Mouse (Mus musculus) liver, embryonic 16.5 days (tissue): ENCODE data around the gene Igf1r. TPM values are rescaled to one million over a fixed set of nuclear protein-coding genes. Genes with fewer than 3 reads are reported as not detected.
A peak's percentile ranks its signal among the peaks of the same experiment; 100 is the strongest.

Source experiments
- ATAC-seq: fragments of 200-750 bp; cut with Nextera tagmentation; 2 replicates; pipeline ENCODE4 v1.8.0; 2017; ENCODE audit warnings: low read depth, mild to moderate bottlenecking, moderate number of reproducible peaks, moderate library complexity
- H3K27ac ChIP-seq: fragments of 300-500 bp; sonication (generic); 2 replicates; pipeline ENCODE4 v1.5.1; 2014; ENCODE audit warnings: mild to moderate bottlenecking, low read length
- H3K27me3 ChIP-seq: fragments of 300-500 bp; sonication (generic); 2 replicates; pipeline ENCODE4 v1.6.1; 2014; ENCODE audit warnings: low read depth, low read length, mixed read lengths; ENCODE audit not compliant: control insufficient read depth, insufficient read depth
- H3K36me3 ChIP-seq: fragments of 300-500 bp; sonication (generic); 2 replicates; pipeline ENCODE4 v1.6.1; 2014; ENCODE audit warnings: mild to moderate bottlenecking; ENCODE audit not compliant: control insufficient read depth, insufficient read depth
- H3K4me1 ChIP-seq: fragments of 300-500 bp; sonication (generic); 2 replicates; pipeline ENCODE4 v1.6.1; 2014; ENCODE audit warnings: low read depth, low read length, mixed read lengths; ENCODE audit not compliant: control insufficient read depth
- H3K4me2 ChIP-seq: fragments of 300-500 bp; sonication (generic); 2 replicates; pipeline ENCODE4 v1.6.1; 2014; ENCODE audit warnings: low read depth, low read length, mixed read lengths
- H3K4me3 ChIP-seq: fragments of 300-500 bp; sonication (generic); 2 replicates; pipeline ENCODE4 v1.5.1; 2014; ENCODE audit warnings: low read depth, mild to moderate bottlenecking, low read length
- H3K9ac ChIP-seq: fragments of 300-500 bp; sonication (generic); 2 replicates; pipeline ENCODE4 v1.6.1; 2014; ENCODE audit warnings: low read depth, low read length
- H3K9me3 ChIP-seq: fragments of 300-500 bp; sonication (generic); replicated peaks from 2 replicates; pipeline ENCODE4 v1.6.1; 2016; ENCODE audit warnings: low read length; ENCODE audit not compliant: control insufficient read depth
- WGBS: fragments of 180-500 bp; shearing (Covaris S2); extraction: QIAGEN DNeasy Blood & Tissue Kit; methylation state at CpG from one replicate; pipeline ENCODE4 v1.1.7; 2014; ENCODE audit not compliant: insufficient replicate concordance; 5-methylcytosine and 5-hydroxymethylcytosine counted together
- polyA plus RNA-seq: library from polyadenylated mRNA; unstranded; fragments of >200 nt; fragmentation: Nextera tagmentation; extraction: Ambion mirVana; gene quantifications from 2 replicates; pipeline ENCODE4 v1.2.1, GENCODE M21; 2015

Igf1r gene
- 3.2 and 3.7 TPM in 2 replicates for polyA plus RNA-seq

- Histone ChIP-seq H3K4me3 (peak within 1 kb of the TSS; percentile 88), H3K36me3 (no peaks in the 10 kb centered on the region), H3K4me1 (peaks cover 34% of the 10 kb centered on the region), H3K9me3 (no peaks in the 10 kb centered on the region), H3K9ac (peak within 1 kb of the TSS; percentile 93), H3K27ac (peak within 1 kb of the TSS; percentile 90), H3K27me3 (peaks cover 12% of the 10 kb centered on the region), H3K4me2 (peak within 1 kb of the TSS; percentile 98)
- WGBS = under 1% methylated on average over 62 of the region's 62 CpGs
- peak; percentile 4; the same call in 1 of the 2 replicates for ATAC-seq
Measured at GRCm38 (mm10) chr7:67952777-67953700, at the start of gene Igf1r. Gene Igf1r (plus strand): TSS chr7:67952827.

- H3K4me3 ChIP-seq = no peak overlapping the region
- H3K27me3 ChIP-seq = no peaks in the 10 kb centered on the region
- H3K4me2 ChIP-seq = no peak overlapping the region
- no peaks in the 10 kb centered on the region for H3K4me1 ChIP-seq
- no peak overlapping the region for H3K9ac ChIP-seq
- H3K9me3 ChIP-seq = no peaks in the 10 kb centered on the region
- 36% methylated on average over 2 of the region's 2 CpGs for WGBS
- no peaks in the 10 kb centered on the region for H3K36me3 ChIP-seq
- no peak overlapping the region for H3K27ac ChIP-seq
- ATAC-seq = no peak
Measured at GRCm38 (mm10) chr7:67906358-67906757, 46.3 kb upstream of the Igf1r start.

DNA sequence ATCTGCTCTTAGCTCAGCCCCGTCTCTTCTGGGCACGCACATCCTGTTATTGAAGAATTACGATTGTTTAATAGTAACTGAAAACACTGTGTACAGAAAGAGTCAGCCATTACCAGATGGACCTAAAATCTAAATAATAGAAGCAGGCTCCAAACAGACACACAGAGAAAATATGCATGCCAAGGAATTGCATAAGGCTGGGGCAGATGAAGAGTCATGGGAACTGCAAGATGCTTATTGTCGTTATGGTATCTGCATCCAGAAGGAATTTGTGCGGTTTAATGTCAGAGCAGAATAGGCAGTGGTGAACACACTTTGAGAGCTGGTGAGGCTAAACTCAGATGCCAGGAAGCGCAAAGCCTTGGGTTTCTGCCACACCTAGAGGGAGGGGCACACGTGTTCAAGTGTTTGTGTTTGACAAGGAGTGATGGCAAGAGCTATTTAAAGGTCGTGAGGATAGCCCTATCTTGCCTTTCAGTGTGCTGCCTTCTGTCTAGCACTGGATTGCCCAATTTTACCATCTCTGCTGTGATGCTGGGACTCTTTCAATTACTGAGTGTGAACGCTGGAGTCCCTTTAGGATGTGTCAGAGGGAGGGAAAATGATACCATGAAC lies 44.7 kb upstream of the Igf1r start:
- 60% methylated on average over 9 of the region's 9 CpGs for WGBS

GRCm38 (mm10) chr7:67910528-67910927 lies 42.1 kb upstream of the Igf1r start:
- H3K4me2 ChIP-seq = no peak overlapping the region
- no peak overlapping the region for H3K4me3 ChIP-seq
- ATAC-seq = no peak
- no peaks in the 10 kb centered on the region for H3K36me3 ChIP-seq
- whole genome bisulfite sequencing = 47% methylated on average over 10 of the region's 10 CpGs
- no peaks in the 10 kb centered on the region for H3K9me3 ChIP-seq
- no peak overlapping the region for H3K9ac ChIP-seq
- no peak overlapping the region for H3K27ac ChIP-seq
- no peaks in the 10 kb centered on the region for H3K27me3 ChIP-seq
- no peaks in the 10 kb centered on the region for H3K4me1 ChIP-seq

More for the DNA sequence above, 44.7 kb upstream of the Igf1r start:
- Histone ChIP-seq H3K36me3 (no peaks in the 10 kb centered on the region), H3K4me1 (no peaks in the 10 kb centered on the region), H3K27ac (no peak overlapping the region), H3K9me3 (no peaks in the 10 kb centered on the region), H3K4me2 (no peak overlapping the region), H3K27me3 (no peaks in the 10 kb centered on the region), H3K4me3 (no peak overlapping the region), H3K9ac (no peak overlapping the region)
- no peak for ATAC-seq

- H3K27me3 ChIP-seq = no peaks in the 10 kb centered on the region
- H3K9ac ChIP-seq = no peak overlapping the region
- no peaks in the 10 kb centered on the region for H3K36me3 ChIP-seq
- H3K4me3 ChIP-seq = no peak overlapping the region
- no peak overlapping the region for H3K4me2 ChIP-seq
- ATAC-seq = no peak
- H3K4me1 ChIP-seq = no peaks in the 10 kb centered on the region
- H3K9me3 ChIP-seq = no peaks in the 10 kb centered on the region
- H3K27ac ChIP-seq = peak overlapping the region; percentile 18; the same call in 1 of the 2 replicates
- 22% methylated on average over 3 of the region's 3 CpGs for WGBS
Measured at GRCm38 (mm10) chr7:67910947-67911346, 41.7 kb upstream of the Igf1r start.

DNA sequence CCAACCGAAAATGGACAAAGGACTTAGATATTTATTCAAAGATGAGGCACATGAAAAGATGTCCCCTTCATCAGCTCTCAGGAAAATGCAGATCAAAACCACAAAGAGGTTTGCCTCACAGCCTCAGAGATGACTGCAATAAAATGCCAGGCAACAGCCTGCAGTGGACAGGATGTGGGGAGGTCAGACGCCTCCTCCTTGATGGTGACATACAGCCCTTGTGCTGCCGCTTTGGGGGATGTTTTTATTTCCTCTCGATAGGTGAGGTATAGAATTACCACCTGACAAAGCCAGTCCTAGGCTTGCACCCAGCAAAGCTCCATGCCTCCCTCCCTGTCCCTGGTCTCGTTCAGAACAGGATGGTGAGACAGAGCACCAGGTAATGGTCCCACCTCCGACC lies 40.8 kb upstream of the Igf1r start:
- no peak for ATAC-seq
- H3K4me2 ChIP-seq = no peak overlapping the region

GRCm38 (mm10) chr7:67916960-67917359 lies 35.7 kb upstream of the Igf1r start:
- no peak overlapping the region for H3K4me2 ChIP-seq
- no peak overlapping the region for H3K9ac ChIP-seq
- H3K36me3 ChIP-seq = no peaks in the 10 kb centered on the region
- H3K4me3 ChIP-seq = no peak overlapping the region
- no peaks in the 10 kb centered on the region for H3K4me1 ChIP-seq
- WGBS = 54% methylated on average over 8 of the region's 8 CpGs
- ATAC-seq = no peak
- no peaks in the 10 kb centered on the region for H3K9me3 ChIP-seq
- H3K27me3 ChIP-seq = no peaks in the 10 kb centered on the region
- H3K27ac ChIP-seq = no peak overlapping the region

More for the DNA sequence above, 40.8 kb upstream of the Igf1r start:
- Histone ChIP-seq H3K9ac (no peak overlapping the region), H3K4me3 (no peak overlapping the region), H3K27me3 (no peaks in the 10 kb centered on the region), H3K9me3 (no peaks in the 10 kb centered on the region), H3K4me1 (no peaks in the 10 kb centered on the region), H3K36me3 (no peaks in the 10 kb centered on the region), H3K27ac (no peak overlapping the region)
- WGBS = 21% methylated on average over 6 of the region's 6 CpGs

DNA sequence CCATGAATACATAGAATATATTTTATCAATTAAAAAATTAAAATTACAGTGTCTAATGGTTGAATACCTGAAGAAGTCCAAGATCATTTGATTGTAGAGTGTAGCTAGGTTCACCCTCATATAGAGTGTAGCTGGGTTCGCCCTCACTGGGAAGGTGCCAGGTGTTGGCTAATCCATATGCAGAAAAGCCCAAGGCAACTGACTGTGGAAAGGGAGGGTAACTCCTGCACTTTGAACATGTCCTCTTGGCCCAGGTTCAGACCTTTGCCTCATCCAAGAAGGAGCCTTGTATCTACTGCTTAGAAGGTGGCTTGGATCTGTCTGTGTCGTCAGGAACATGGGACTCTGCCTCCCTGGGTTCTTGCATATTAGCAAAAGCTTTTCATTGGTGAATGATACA lies 34.9 kb upstream of the Igf1r start:
- Histone ChIP-seq H3K4me1 (no peaks in the 10 kb centered on the region), H3K36me3 (no peaks in the 10 kb centered on the region), H3K9me3 (no peaks in the 10 kb centered on the region), H3K4me2 (no peak overlapping the region), H3K4me3 (no peak overlapping the region), H3K27me3 (no peaks in the 10 kb centered on the region), H3K27ac (no peak overlapping the region), H3K9ac (no peak overlapping the region)
- no peak for ATAC-seq
- 71% methylated on average over 2 of the region's 2 CpGs for WGBS

DNA sequence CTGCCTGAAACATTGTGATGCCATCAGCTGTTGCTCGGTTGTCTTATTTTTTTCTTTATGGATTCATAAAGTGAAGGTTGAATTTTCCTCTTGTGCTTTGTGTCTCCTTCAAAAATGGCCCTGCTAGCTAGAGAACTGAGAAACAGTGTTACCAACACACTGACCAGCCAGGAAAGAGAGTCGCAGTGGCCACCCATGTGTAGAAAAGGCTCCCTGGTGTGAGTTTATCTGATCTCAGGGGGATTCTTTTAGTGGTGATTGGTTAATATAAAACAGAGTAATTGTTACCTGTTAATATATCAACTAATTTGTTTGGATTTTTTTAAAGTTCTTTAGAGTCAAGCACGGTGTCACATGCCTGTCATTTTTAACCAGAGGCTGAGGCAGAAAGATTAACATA lies 33.2 kb upstream of the Igf1r start:
- 55% methylated on average over 3 of the region's 3 CpGs for WGBS
- no peaks in the 10 kb centered on the region for H3K4me1 ChIP-seq
- H3K36me3 ChIP-seq = no peaks in the 10 kb centered on the region
- H3K4me2 ChIP-seq = no peak overlapping the region
- H3K4me3 ChIP-seq = no peak overlapping the region
- no peak overlapping the region for H3K9ac ChIP-seq
- no peaks in the 10 kb centered on the region for H3K9me3 ChIP-seq
- ATAC-seq = no peak
- H3K27ac ChIP-seq = no peak overlapping the region
- H3K27me3 ChIP-seq = no peaks in the 10 kb centered on the region
